Mouse (Mus musculus) ES-CJ7 (cell line): ENCODE data around the gene 1700001P01Rik.

Source experiments
- DNase-seq: peaks from one replicate; pipeline ENCODE4 v3.0.0; 2011; ENCODE audit warnings: low read depth, low spot score

Gene 1700001P01Rik

GRCm38 (mm10) chr11:97793165-97793564 lies 17.4 kb upstream of the 1700001P01Rik start:
- peak; percentile 80 for DNase-seq

- DNase-seq, result peak; percentile 48
Measured at GRCm38 (mm10) chr11:97790778-97791438, 15.2 kb upstream of the 1700001P01Rik start.

- DNase-seq, result no peak
Measured at GRCm38 (mm10) chr11:97789727-97790126, 14.0 kb upstream of the 1700001P01Rik start.

GRCm38 (mm10) chr11:97787961-97788360 lies 12.2 kb upstream of the 1700001P01Rik start:
- peak; percentile 85 for DNase-seq

GRCm38 (mm10) chr11:97782564-97782895 lies 6.8 kb upstream of the 1700001P01Rik start:
- DNase-seq, result no peak

- peak; percentile 98 for DNase-seq
Measured at GRCm38 (mm10) chr11:97781832-97782563, 6.3 kb upstream of the 1700001P01Rik start, which contains the start of gene Rpl23. Gene Rpl23 (minus strand): TSS chr11:97782437.

- DNase-seq, result no peak
Measured at GRCm38 (mm10) chr11:97781478-97781831, 5.7 kb upstream of the 1700001P01Rik start.

- DNase-seq, result no peak
Measured at GRCm38 (mm10) chr11:97779968-97780701, 4.4 kb upstream of the 1700001P01Rik start.

GRCm38 (mm10) chr11:97778918-97779317 lies 3.2 kb upstream of the 1700001P01Rik start:
- DNase-seq, result no peak

- DNase-seq, result peak; percentile 73
Measured at GRCm38 (mm10) chr11:97777129-97777529, 1.4 kb upstream of the 1700001P01Rik start.

- peak; percentile 76 for DNase-seq
Measured at GRCm38 (mm10) chr11:97776497-97777128, 895 bp upstream of the 1700001P01Rik start.

- DNase-seq, result no peak
Measured at GRCm38 (mm10) chr11:97775186-97775585, 532 bp downstream of the 1700001P01Rik start.

- no peak for DNase-seq
Measured at GRCm38 (mm10) chr11:97771410-97771809, 4.3 kb downstream of the 1700001P01Rik start.

GRCm38 (mm10) chr11:97769704-97770103 lies 6.0 kb downstream of the 1700001P01Rik start:
- DNase-seq, result no peak

- DNase-seq, result peak; percentile 98
Measured at GRCm38 (mm10) chr11:97766154-97766881, 9.4 kb downstream of the 1700001P01Rik start, which contains the start of gene Cwc25. Gene Cwc25 (minus strand): TSS chr11:97766556.

- no peak for DNase-seq
Measured at GRCm38 (mm10) chr11:97761638-97762037, 14.1 kb downstream of the 1700001P01Rik start.

- DNase-seq, result no peak
Measured at GRCm38 (mm10) chr11:97758942-97759341, 16.8 kb downstream of the 1700001P01Rik start.

GRCm38 (mm10) chr11:97758125-97758524 lies 17.6 kb downstream of the 1700001P01Rik start:
- DNase-seq, result no peak

- DNase-seq, result no peak
Measured at GRCm38 (mm10) chr11:97753277-97753676, 22.4 kb downstream of the 1700001P01Rik start.

- DNase-seq, result no peak
Measured at GRCm38 (mm10) chr11:97748496-97748895, 27.2 kb downstream of the 1700001P01Rik start.

GRCm38 (mm10) chr11:97747773-97748172 lies 27.9 kb downstream of the 1700001P01Rik start:
- DNase-seq, result no peak
